Mouse (Mus musculus): ENCODE measurements around the gene Ttpal. TPM values are rescaled to one million over a fixed set of nuclear protein-coding genes. Genes with fewer than 3 reads are reported as not detected.
"Not testable (repeated sequence)": the region's sequence is repeated elsewhere in the genome, so short reads cannot be mapped to it uniquely, and the experiment has no call there.

Gene Ttpal
- polyA plus RNA-seq, 1 experiment from 2014 or later, result 18.6 TPM

- H3K36me3 ChIP-seq (ENCODE audit: control insufficient read depth, insufficient read depth), result 0 out of 2 replicates have a peak, but pooled peaks cover 2% of the 10 kb centered on the region
- H3K4me3 ChIP-seq (ENCODE audit: low read length), result peak within 1 kb of the TSS; percentile 97
- peak within 1 kb of the TSS; percentile 80 for H3K4me2 ChIP-seq (ENCODE audit: low read depth, low read length)
- under 1% methylated on average over 74 of the region's 74 CpGs for WGBS
- H3K9ac ChIP-seq (ENCODE audit: low read length), result peak within 1 kb of the TSS; percentile 99
- no peaks in the 10 kb centered on the region for H3K27me3 ChIP-seq (ENCODE audit: control insufficient read depth, insufficient read depth, low read length)
- H3K9me3 ChIP-seq (replicated peaks; ENCODE audit: control insufficient read depth, low read length), result no peaks in the 10 kb centered on the region
- H3K27ac ChIP-seq (ENCODE audit: low read length), result peak within 1 kb of the TSS; percentile 100
- peak; percentile 96 for ATAC-seq (replicated peaks; ENCODE audit: extremely low read depth, insufficient read depth, low FRiP score)
- H3K4me1 ChIP-seq (ENCODE audit: control insufficient read depth, insufficient read depth, low read length), result peaks cover 43% of the 10 kb centered on the region
Measured at GRCm38 (mm10) chr2:163644575-163645385, 42.7 kb downstream of the Ttpal start, which contains the start of gene Serinc3. TSS of gene Serinc3 (minus strand) at chr2:163645131.

- no peak overlapping the region for H3K4me3 ChIP-seq (ENCODE audit: low read length)
Measured at GRCm38 (mm10) chr2:163645700-163646460, 43.8 kb downstream of the Ttpal start.

GRCm38 (mm10) chr2:163646461-163647080 lies 44.5 kb downstream of the Ttpal start:
- Histone ChIP-seq H3K27me3 (ENCODE audit: control insufficient read depth, insufficient read depth, low read length) (no peaks in the 10 kb centered on the region), H3K9ac (ENCODE audit: low read length) (no peak overlapping the region), H3K36me3 (ENCODE audit: control insufficient read depth, insufficient read depth) (0 out of 2 replicates have a peak, but pooled peaks cover 2% of the 10 kb centered on the region), H3K4me3 (ENCODE audit: low read length) (no peak overlapping the region), H3K4me2 (ENCODE audit: low read depth, low read length) (no peak overlapping the region), H3K4me1 (ENCODE audit: control insufficient read depth, insufficient read depth, low read length) (peaks cover 31% of the 10 kb centered on the region), H3K9me3 (replicated peaks; ENCODE audit: control insufficient read depth, low read length) (peaks cover 10% of the 10 kb centered on the region), H3K27ac (ENCODE audit: low read length) (peak overlapping the region; percentile 31)
- 78% methylated on average over 5 of the region's 5 CpGs for WGBS
- ATAC-seq (replicated peaks; ENCODE audit: extremely low read depth, insufficient read depth, low FRiP score), result no peak

More at GRCm38 (mm10) chr2:163645700-163646460, 43.8 kb downstream of the Ttpal start:
- H3K36me3 ChIP-seq (ENCODE audit: control insufficient read depth, insufficient read depth), result 0 out of 2 replicates have a peak, but pooled peaks cover 2% of the 10 kb centered on the region
- 46% methylated on average over 11 of the region's 11 CpGs for WGBS
- H3K9me3 ChIP-seq (replicated peaks; ENCODE audit: control insufficient read depth, low read length), result peaks cover 7% of the 10 kb centered on the region
- H3K4me1 ChIP-seq (ENCODE audit: control insufficient read depth, insufficient read depth, low read length), result peaks cover 32% of the 10 kb centered on the region
- H3K9ac ChIP-seq (ENCODE audit: low read length), result peak overlapping the region; percentile 47; the same call in 1 of the 2 replicates
- peak overlapping the region; percentile 100 for H3K27ac ChIP-seq (ENCODE audit: low read length)
- no peak for ATAC-seq (replicated peaks; ENCODE audit: extremely low read depth, insufficient read depth, low FRiP score)
- no peaks in the 10 kb centered on the region for H3K27me3 ChIP-seq (ENCODE audit: control insufficient read depth, insufficient read depth, low read length)
- peak overlapping the region; percentile 56; the same call in 1 of the 2 replicates for H3K4me2 ChIP-seq (ENCODE audit: low read depth, low read length)

- 95% methylated on average over 7 of the region's 12 CpGs for WGBS
- H3K4me1 ChIP-seq (ENCODE audit: control insufficient read depth, insufficient read depth, low read length), result peaks cover 15% of the 10 kb centered on the region
- ATAC-seq (replicated peaks; ENCODE audit: extremely low read depth, insufficient read depth, low FRiP score); H3K4me2 ChIP-seq (ENCODE audit: low read depth, low read length); H3K27ac ChIP-seq (ENCODE audit: low read length); H3K9me3 ChIP-seq (replicated peaks; ENCODE audit: control insufficient read depth, low read length); H3K27me3 ChIP-seq (ENCODE audit: control insufficient read depth, insufficient read depth, low read length); H3K9ac ChIP-seq (ENCODE audit: low read length); H3K4me3 ChIP-seq (ENCODE audit: low read length); H3K36me3 ChIP-seq (ENCODE audit: control insufficient read depth, insufficient read depth): not testable (repeated sequence)
Measured at GRCm38 (mm10) chr2:163655699-163656098, 53.6 kb downstream of the Ttpal start.

- WGBS, result 90% methylated on average over 2 of the region's 2 CpGs
- peaks cover 32% of the 10 kb centered on the region for H3K4me1 ChIP-seq (ENCODE audit: control insufficient read depth, insufficient read depth, low read length)
- no peak overlapping the region for H3K4me3 ChIP-seq (ENCODE audit: low read length)
- H3K9me3 ChIP-seq (replicated peaks; ENCODE audit: control insufficient read depth, low read length), result no peaks in the 10 kb centered on the region
- no peak overlapping the region for H3K9ac ChIP-seq (ENCODE audit: low read length)
- no peaks in the 10 kb centered on the region for H3K36me3 ChIP-seq (ENCODE audit: control insufficient read depth, insufficient read depth)
- no peak overlapping the region for H3K27ac ChIP-seq (ENCODE audit: low read length)
- H3K4me2 ChIP-seq (ENCODE audit: low read depth, low read length), result no peak overlapping the region
- no peaks in the 10 kb centered on the region for H3K27me3 ChIP-seq (ENCODE audit: control insufficient read depth, insufficient read depth, low read length)
- no peak for ATAC-seq (replicated peaks; ENCODE audit: extremely low read depth, insufficient read depth, low FRiP score)
Measured at GRCm38 (mm10) chr2:163657486-163657885, 55.4 kb downstream of the Ttpal start.

- H3K9ac ChIP-seq (ENCODE audit: low read length), result peak within 1 kb of the TSS; percentile 83
- 1% methylated on average over 71 of the region's 71 CpGs for WGBS
- peak within 1 kb of the TSS; percentile 79 for H3K27ac ChIP-seq (ENCODE audit: low read length)
- peaks cover 36% of the 10 kb centered on the region for H3K4me1 ChIP-seq (ENCODE audit: control insufficient read depth, insufficient read depth, low read length)
- peak within 1 kb of the TSS; percentile 72 for H3K4me2 ChIP-seq (ENCODE audit: low read depth, low read length)
- no peaks in the 10 kb centered on the region for H3K9me3 ChIP-seq (replicated peaks; ENCODE audit: control insufficient read depth, low read length)
- ATAC-seq (replicated peaks; ENCODE audit: extremely low read depth, insufficient read depth, low FRiP score), result peak; percentile 84
- H3K4me3 ChIP-seq (ENCODE audit: low read length), result peak within 1 kb of the TSS; percentile 72
- H3K36me3 ChIP-seq (ENCODE audit: control insufficient read depth, insufficient read depth), result no peaks in the 10 kb centered on the region
- H3K27me3 ChIP-seq (ENCODE audit: control insufficient read depth, insufficient read depth, low read length), result no peaks in the 10 kb centered on the region
Measured at GRCm38 (mm10) chr2:163657975-163658886, 56.1 kb downstream of the Ttpal start, which contains the start of gene Pkig. TSS of gene Pkig (plus strand) at chr2:163658386.

GRCm38 (mm10) chr2:163658941-163659340 lies 56.8 kb downstream of the Ttpal start:
- WGBS, result under 1% methylated on average over 8 of the region's 8 CpGs
- peak overlapping the region; percentile 79 for H3K27ac ChIP-seq (ENCODE audit: low read length)
- no peaks in the 10 kb centered on the region for H3K27me3 ChIP-seq (ENCODE audit: control insufficient read depth, insufficient read depth, low read length)
- H3K4me1 ChIP-seq (ENCODE audit: control insufficient read depth, insufficient read depth, low read length), result peaks cover 36% of the 10 kb centered on the region
- H3K9me3 ChIP-seq (replicated peaks; ENCODE audit: control insufficient read depth, low read length), result no peaks in the 10 kb centered on the region
- H3K36me3 ChIP-seq (ENCODE audit: control insufficient read depth, insufficient read depth), result no peaks in the 10 kb centered on the region
- H3K9ac ChIP-seq (ENCODE audit: low read length), result peak overlapping the region; percentile 83
- H3K4me3 ChIP-seq (ENCODE audit: low read length), result peak overlapping the region; percentile 72
- peak overlapping the region; percentile 72 for H3K4me2 ChIP-seq (ENCODE audit: low read depth, low read length)
- no peak for ATAC-seq (replicated peaks; ENCODE audit: extremely low read depth, insufficient read depth, low FRiP score)

- ATAC-seq (replicated peaks; ENCODE audit: extremely low read depth, insufficient read depth, low FRiP score), result no peak
Measured at GRCm38 (mm10) chr2:163659431-163659830, 57.3 kb downstream of the Ttpal start.

More at GRCm38 (mm10) chr2:163659431-163659830, 57.3 kb downstream of the Ttpal start:
- no peaks in the 10 kb centered on the region for H3K36me3 ChIP-seq (ENCODE audit: control insufficient read depth, insufficient read depth)
- peak overlapping the region; percentile 83 for H3K9ac ChIP-seq (ENCODE audit: low read length)
- peak overlapping the region; percentile 79 for H3K27ac ChIP-seq (ENCODE audit: low read length)
- peak overlapping the region; percentile 72 for H3K4me2 ChIP-seq (ENCODE audit: low read depth, low read length)
- H3K27me3 ChIP-seq (ENCODE audit: control insufficient read depth, insufficient read depth, low read length), result no peaks in the 10 kb centered on the region
- no peaks in the 10 kb centered on the region for H3K9me3 ChIP-seq (replicated peaks; ENCODE audit: control insufficient read depth, low read length)
- whole genome bisulfite sequencing, result 78% methylated on average over 12 of the region's 12 CpGs
- peak overlapping the region; percentile 72 for H3K4me3 ChIP-seq (ENCODE audit: low read length)
- H3K4me1 ChIP-seq (ENCODE audit: control insufficient read depth, insufficient read depth, low read length), result peaks cover 40% of the 10 kb centered on the region
